Mouse (Mus musculus): ENCODE results near the gene Nav2.

Gene Nav2

GRCm38 (mm10) chr7:49175784-49176409 lies 267.4 kb downstream of the Nav2 start:
- no peak for DNase-seq

GRCm38 (mm10) chr7:49176590-49177201 lies 268.2 kb downstream of the Nav2 start:
- no peak for DNase-seq

- no peak for DNase-seq
Observed at GRCm38 (mm10) chr7:49178217-49178616, 269.7 kb downstream of the Nav2 start.

GRCm38 (mm10) chr7:49181010-49181409 lies 272.5 kb downstream of the Nav2 start:
- no peak for DNase-seq

- DNase-seq: no peak
Observed at GRCm38 (mm10) chr7:49182427-49182826, 273.9 kb downstream of the Nav2 start.

- no peak for DNase-seq
Observed at GRCm38 (mm10) chr7:49183696-49184095, 275.2 kb downstream of the Nav2 start.

GRCm38 (mm10) chr7:49185991-49186390 lies 277.5 kb downstream of the Nav2 start:
- DNase-seq: no peak

- DNase-seq: no peak
Observed at GRCm38 (mm10) chr7:49189364-49189763, 280.8 kb downstream of the Nav2 start.

- DNase-seq: no peak
Observed at GRCm38 (mm10) chr7:49190231-49190985, 281.9 kb downstream of the Nav2 start.

- peak; percentile 15 for DNase-seq
Observed at GRCm38 (mm10) chr7:49191081-49191678, 282.7 kb downstream of the Nav2 start.

- DNase-seq: no peak
Observed at GRCm38 (mm10) chr7:49192061-49192695, 283.7 kb downstream of the Nav2 start.

GRCm38 (mm10) chr7:49195711-49196147 lies 287.2 kb downstream of the Nav2 start:
- peak; percentile 55 for DNase-seq

GRCm38 (mm10) chr7:49199366-49199765 lies 290.9 kb downstream of the Nav2 start:
- no peak for DNase-seq

GRCm38 (mm10) chr7:49200270-49200669 lies 291.8 kb downstream of the Nav2 start:
- no peak for DNase-seq

- DNase-seq: no peak
Observed at GRCm38 (mm10) chr7:49202971-49203370, 294.5 kb downstream of the Nav2 start.

GRCm38 (mm10) chr7:49204856-49205255 lies 296.3 kb downstream of the Nav2 start:
- DNase-seq: no peak

- DNase-seq: no peak
Observed at GRCm38 (mm10) chr7:49205551-49205950, 297.0 kb downstream of the Nav2 start.

GRCm38 (mm10) chr7:49206775-49207676 lies 298.5 kb downstream of the Nav2 start:
- no peak for DNase-seq

GRCm38 (mm10) chr7:49209526-49209925 lies 301.0 kb downstream of the Nav2 start:
- no peak for DNase-seq

GRCm38 (mm10) chr7:49210721-49211120 lies 302.2 kb downstream of the Nav2 start:
- DNase-seq: no peak

- DNase-seq: no peak
Observed at GRCm38 (mm10) chr7:49213011-49213410, 304.5 kb downstream of the Nav2 start.

- no peak for DNase-seq
Observed at GRCm38 (mm10) chr7:49217786-49218185, 309.3 kb downstream of the Nav2 start.

Measured in lung, postnatal 14 days (tissue).